Mouse (Mus musculus): ENCODE data around the gene Sec23a.
"Not testable (repeated sequence)": the region's sequence is repeated elsewhere in the genome, so short reads cannot be mapped to it uniquely, and the experiment has no call there.

Gene Sec23a

GRCm38 (mm10) chr12:59011844-59012709 is at the start of gene Sec23a:
TSS of gene Sec23a (minus strand) at chr12:59012017.
- DNase-seq (ENCODE audit: low spot score in 2 of 2): peak; percentile 90 to 94

GRCm38 (mm10) chr12:59060993-59061595 is 49.3 kb upstream of the Sec23a start, which contains the start of gene Trappc6b:
TSS of gene Trappc6b (minus strand) at chr12:59061472.
- peak; percentile 49 to 64 for DNase-seq (ENCODE audit: low spot score in 2 of 2)

- DNase-seq (ENCODE audit: low spot score in 2 of 2): no peak
Measured at GRCm38 (mm10) chr12:59060322-59060721, 48.5 kb upstream of the Sec23a start.

DNA sequence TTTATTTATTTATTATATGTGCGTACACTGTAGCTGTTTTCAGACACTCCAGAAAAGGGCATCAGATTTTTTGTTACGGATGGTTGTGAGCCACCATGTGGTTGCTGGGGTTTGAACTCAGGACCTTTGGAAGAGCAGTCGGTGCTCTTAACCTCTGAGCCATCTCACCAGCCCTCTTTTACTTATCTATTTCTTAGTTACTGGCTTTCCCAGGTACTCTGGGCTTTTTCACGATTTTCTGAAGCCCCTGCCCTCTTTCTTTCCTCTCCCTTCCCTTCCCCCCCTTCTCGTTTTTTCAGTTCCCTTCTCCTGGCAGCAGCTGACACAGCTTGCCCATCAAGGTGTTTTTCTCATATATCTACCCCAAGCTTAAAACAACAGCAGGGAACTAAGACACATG is 46.4 kb upstream of the Sec23a start:
- not testable (repeated sequence) for DNase-seq (ENCODE audit: low spot score in 2 of 2)

GRCm38 (mm10) chr12:59056222-59056621 is 44.4 kb upstream of the Sec23a start:
- no peak for DNase-seq (ENCODE audit: low spot score in 2 of 2)

DNA sequence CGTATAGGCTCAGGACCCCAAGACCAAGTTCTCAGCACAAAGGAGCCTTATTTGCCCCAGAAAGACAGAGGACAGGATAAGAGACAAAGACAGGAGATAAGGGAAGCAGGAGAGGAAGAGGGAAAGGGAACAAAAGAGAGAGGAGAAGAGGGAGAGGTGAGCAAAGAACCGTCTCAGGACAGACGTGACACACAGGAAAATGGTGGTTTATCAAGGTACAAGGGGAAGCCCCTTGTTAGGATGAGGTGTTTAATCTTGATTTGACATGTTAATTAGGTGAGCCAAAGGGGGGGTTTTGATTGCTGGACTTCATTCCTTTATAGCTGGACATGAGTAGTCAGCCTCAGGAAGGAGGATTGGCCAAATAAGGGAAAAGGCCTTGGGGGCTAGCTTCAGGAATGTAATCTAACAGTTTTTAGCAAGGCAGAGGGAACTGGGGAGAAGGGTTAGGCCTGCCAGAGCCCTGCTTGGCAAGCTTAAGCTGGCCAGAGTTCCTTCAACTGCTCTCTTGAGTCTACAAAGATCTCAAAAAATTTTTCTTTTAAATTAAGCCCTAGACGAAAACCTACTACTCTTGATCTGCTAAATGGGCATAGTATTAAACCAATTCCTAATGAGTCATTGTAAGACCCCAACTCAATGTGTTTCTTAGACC is 43.5 kb upstream of the Sec23a start:
- DNase-seq (ENCODE audit: low spot score in 2 of 2): no peak

- DNase-seq (ENCODE audit: low spot score in 2 of 2): no peak
Measured at GRCm38 (mm10) chr12:59053976-59054375, 42.2 kb upstream of the Sec23a start.

DNA sequence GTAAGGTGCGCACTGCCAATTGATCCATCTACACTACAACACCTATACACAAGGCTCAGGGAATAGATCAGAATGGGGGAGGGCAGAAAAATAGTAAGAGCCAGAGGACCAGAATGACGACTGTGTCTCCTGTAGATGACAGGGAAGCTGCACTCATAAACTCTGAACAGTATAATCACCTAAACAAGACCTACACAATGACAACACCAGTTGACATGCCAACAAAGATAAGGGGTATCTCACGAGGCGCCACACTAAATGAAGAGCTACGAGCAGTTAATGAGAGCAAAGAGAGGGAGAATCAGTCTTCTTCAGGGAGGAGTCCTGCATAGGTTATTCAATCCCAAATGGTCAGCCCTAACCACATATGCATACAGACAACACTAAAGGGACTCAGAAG is 41.3 kb upstream of the Sec23a start:
- no peak for DNase-seq (ENCODE audit: low spot score in 2 of 2)

DNA sequence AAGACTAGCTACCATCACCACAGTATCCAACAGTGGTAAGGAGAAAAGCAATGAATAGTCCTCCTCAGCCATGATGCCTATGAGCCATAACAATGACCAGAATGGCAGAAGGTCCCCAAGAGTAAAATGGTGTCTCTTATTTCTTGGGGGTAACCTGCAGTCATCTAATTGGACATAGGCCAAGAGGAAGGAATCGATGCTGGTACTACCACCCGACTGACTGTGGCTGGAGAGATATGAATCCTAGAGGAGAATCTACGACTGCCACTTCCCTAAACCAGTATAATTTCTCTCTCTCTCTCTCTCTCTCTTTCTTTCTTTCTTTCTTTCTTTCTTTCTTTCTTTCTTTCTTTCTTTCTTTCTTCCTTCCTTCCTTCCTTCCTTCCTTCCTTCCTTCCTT is 40.7 kb upstream of the Sec23a start:
- no peak for DNase-seq (ENCODE audit: low spot score in 2 of 2)

- DNase-seq (ENCODE audit: low spot score in 2 of 2): no peak
Measured at GRCm38 (mm10) chr12:59040851-59041250, 29.0 kb upstream of the Sec23a start.

- DNase-seq (ENCODE audit: low spot score in 2 of 2): no peak
Measured at GRCm38 (mm10) chr12:59039971-59040844, 28.4 kb upstream of the Sec23a start.

DNA sequence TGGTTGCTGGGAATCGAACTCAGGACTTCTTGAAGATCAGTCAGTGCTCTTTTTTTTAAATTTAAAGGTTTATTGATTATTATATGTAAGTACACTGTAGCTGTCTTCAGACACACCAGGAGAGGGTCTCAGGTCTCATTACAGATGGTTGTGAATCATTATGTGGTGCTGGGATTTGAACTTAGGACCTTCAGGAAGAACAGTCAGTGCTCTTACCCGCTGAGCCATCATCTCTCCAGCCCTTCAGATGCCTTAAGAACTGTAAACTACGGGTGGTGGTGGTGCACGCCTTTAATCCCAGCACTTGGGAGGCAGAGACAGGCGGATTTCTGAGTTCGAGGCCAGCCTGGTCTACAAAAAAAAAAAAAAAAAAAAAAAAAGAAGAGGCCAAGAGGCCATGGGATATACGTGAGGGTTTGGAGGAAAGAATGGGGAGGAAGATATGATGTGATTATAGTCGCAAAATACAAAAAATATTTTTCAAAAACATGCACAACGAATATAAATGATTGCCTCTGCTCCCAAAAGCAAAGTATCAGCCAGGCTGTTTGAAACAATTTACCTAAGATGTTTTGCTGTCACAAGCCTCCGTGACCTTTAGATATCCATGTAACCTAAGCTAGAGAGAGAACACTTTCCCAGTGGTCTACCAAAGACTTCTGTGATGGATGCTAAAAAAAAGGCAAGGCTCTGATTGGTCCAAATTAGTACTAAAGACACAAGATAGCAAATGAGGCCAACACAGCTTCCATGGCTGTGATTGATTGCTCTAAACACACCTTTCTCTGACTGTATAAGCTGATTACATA is 27.5 kb upstream of the Sec23a start:
- DNase-seq (ENCODE audit: low spot score in 2 of 2): no peak

GRCm38 (mm10) chr12:59032101-59032500 is 20.3 kb upstream of the Sec23a start:
- DNase-seq (ENCODE audit: low spot score in 2 of 2): no peak

DNA sequence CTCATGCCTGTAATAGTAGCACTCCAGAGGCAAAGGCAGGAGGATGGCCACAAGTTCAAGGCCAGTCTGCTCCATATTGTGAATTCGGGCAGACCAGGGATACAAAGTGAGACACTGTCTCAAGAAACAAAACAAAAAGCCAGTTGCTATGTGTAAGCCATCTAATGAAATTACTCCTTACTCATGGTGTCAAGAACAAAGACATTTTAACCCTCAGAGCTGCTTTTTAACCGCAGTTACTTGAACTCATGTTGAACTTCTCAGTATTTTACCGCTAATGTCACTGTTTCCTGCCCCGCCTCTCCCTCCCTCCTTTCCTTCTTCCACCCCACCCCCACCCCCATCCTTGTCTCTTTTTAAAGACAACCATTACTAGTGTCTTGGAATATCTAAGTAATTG is 9.5 kb upstream of the Sec23a start:
- no peak for DNase-seq (ENCODE audit: low spot score in 2 of 2)

DNA sequence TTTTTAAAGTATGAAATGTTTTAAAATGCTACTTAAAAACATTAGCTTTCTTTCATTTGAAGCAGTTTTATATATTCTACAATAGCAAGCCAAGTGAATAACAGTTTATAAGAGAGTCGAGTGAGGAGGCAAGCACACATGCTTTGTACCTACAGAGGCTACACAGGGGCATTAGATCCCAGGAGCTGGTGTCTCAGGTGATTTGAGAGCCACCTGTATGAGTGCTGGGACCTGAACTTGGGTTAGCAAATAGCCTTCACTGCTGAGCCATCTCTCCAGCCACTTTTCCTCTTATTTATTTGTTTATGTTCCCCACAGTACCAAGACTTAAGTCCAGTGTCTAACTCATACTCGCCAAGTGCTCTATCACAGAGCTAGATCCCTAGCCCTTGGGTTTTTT is 8.1 kb upstream of the Sec23a start:
- no peak for DNase-seq (ENCODE audit: low spot score in 2 of 2)

GRCm38 (mm10) chr12:59017970-59018369 is 6.2 kb upstream of the Sec23a start:
- no peak for DNase-seq (ENCODE audit: low spot score in 2 of 2)

- DNase-seq (ENCODE audit: low spot score in 2 of 2): peak; percentile 74 to 83
Measured at GRCm38 (mm10) chr12:59013234-59013633, 1.4 kb upstream of the Sec23a start, which contains the start of gene Gemin2. TSS of gene Gemin2 (plus strand) at chr12:59013393.

DNA sequence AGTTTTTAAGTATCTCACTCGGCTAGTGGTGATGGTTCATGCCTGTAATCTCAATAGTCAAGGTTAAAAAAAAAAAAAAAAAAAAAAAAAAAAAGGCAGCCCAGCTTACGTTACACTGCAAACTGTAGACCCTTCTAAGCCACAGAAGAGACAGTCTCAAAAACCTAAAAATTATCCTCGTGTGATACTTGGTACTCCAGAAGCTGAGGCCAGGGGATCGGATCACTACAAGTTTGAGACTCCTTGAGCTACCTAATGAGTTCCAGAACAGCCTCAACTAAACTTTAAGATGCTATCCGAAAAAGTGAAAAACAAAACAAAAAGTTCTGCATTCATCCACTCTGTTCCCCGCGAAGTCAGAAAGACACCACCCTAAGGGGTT is 884 bp upstream of the Sec23a start:
- DNase-seq (ENCODE audit: low spot score in 2 of 2): no peak

DNA sequence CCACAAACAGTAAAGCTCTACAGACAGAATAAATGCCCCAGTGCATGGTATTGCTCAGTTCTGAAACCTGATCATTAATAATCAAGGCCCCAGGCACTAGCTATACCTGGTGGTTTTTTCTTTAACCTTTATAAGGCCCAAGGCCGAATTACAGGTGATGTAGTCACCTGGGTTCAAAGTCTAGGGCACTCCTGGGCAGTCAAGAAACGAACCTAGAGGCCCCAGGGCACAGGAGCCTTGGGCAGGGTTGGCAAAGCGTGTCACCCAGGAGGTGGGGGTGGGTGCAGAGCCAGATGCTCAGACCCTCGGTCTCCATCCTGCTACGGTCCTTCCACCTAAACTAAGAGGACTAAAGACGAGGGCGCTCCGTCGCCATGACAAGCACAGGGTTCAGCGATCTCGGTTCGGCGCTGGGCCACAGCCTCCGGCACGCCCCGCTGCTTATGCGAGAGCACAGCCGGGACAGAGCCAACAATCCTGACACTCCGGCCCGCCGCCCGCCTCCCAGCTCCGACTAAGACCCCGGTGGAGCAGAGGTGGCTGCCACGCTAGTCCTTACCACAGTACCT is 458 bp downstream of the Sec23a start:
- DNase-seq (ENCODE audit: low spot score in 2 of 2): no peak

- DNase-seq (ENCODE audit: low spot score in 2 of 2): no peak
Measured at GRCm38 (mm10) chr12:59010482-59010881, 1.3 kb downstream of the Sec23a start.
